Mouse (Mus musculus): ENCODE measurements around the gene Fam78a. TPM values are rescaled to one million over a fixed set of nuclear protein-coding genes. Genes with fewer than 3 reads are reported as not detected.

Gene Fam78a
- polyA plus RNA-seq, 2 experiments = 8.9 to 9.8 TPM

DNA sequence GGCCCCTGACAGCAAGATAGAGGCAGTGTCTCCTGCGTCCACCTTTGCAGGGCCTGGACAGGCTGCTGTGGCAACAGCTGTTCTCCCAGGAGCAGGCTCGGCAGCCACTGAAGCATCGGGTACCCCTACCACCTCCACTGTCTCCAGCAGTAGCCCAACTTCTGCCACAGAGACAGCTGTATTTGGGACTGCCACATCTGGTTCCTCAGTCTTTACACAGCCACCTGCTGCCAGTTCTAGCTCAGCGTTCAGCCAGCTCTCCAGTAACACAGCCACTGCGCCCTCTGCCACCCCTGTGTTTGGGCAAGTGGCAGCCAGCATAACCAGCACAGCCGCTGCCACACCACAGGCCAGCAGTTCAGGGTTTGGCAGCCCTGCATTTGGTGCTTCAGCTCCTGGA, 50.5 kb downstream of the Fam78a start:
- H3K9ac ChIP-seq (replicated peaks) = no peak overlapping the region
- DNase-seq (ENCODE audit: low read depth in 3 of 3, low spot score in 3 of 3) (no peak), ATAC-seq (ENCODE audit: insufficient read depth) (no peak)
- WGBS (ENCODE audit: insufficient replicate concordance) = 84% methylated on average over 6 of the region's 6 CpGs
- no peak overlapping the region for H3K4me2 ChIP-seq (ENCODE audit: low read depth)
- H3K9me3 ChIP-seq (ENCODE audit: control insufficient read depth, low read length) = no peaks in the 10 kb centered on the region
- H3K4me1 ChIP-seq (replicated peaks; ENCODE audit: control insufficient read depth in 2 of 2, insufficient read depth in 2 of 2, low read length in 1 of 2) = no peaks in the 10 kb centered on the region
- no peak overlapping the region for H3K27ac ChIP-seq
- no peaks in the 10 kb centered on the region for H3K27me3 ChIP-seq (ENCODE audit: control insufficient read depth, insufficient read depth, low read length)
- peaks cover 37% of the 10 kb centered on the region for H3K36me3 ChIP-seq (replicated peaks; ENCODE audit: control insufficient read depth, insufficient read depth, low read depth)
- H3K4me3 ChIP-seq (ENCODE audit: insufficient read depth in 1 of 2, low read depth in 2 of 2, low read length in 2 of 2) = no peak overlapping the region
- TF ChIP-seq EP300 (IDR thresholded peaks at IDR 0.05; ENCODE audit: low read depth) (no peak), CTCF (IDR thresholded peaks at IDR 0.05; ENCODE audit: low read depth) (no peak)

DNA sequence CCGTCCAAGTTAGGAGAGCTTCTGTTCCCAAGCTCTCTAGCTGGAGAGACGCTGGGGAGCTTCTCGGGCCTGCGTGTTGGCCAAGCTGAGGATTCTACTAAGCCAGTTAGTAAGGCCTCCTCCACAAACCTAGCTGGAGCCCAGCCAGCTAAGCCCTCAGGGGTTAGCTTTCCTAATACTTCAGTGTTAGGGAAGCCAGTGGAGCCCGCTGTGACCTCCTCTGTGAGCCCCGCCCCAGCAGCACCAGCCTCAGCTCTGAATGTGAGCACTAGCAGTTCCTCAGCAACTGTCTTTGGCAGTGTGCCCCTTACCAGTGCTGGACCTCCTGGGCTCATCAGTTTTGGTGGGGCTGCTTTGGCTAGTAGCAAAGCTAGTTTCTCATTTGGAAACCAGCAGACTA, 51.2 kb downstream of the Fam78a start:
- H3K4me1 ChIP-seq (replicated peaks; ENCODE audit: control insufficient read depth in 2 of 2, insufficient read depth in 2 of 2, low read length in 1 of 2) = no peaks in the 10 kb centered on the region
- 89% methylated on average over 6 of the region's 6 CpGs for WGBS (ENCODE audit: insufficient replicate concordance)
- ATAC-seq (ENCODE audit: insufficient read depth) (no peak), DNase-seq (ENCODE audit: low read depth in 3 of 3, low spot score in 3 of 3) (no peak)
- no peak for TF ChIP-seq EP300 (IDR thresholded peaks at IDR 0.05; ENCODE audit: low read depth)
- no peak for TF ChIP-seq CTCF (IDR thresholded peaks at IDR 0.05; ENCODE audit: low read depth)
- H3K27ac ChIP-seq = no peak overlapping the region
- H3K4me3 ChIP-seq (ENCODE audit: insufficient read depth in 1 of 2, low read depth in 2 of 2, low read length in 2 of 2) = no peak overlapping the region
- no peaks in the 10 kb centered on the region for H3K9me3 ChIP-seq (ENCODE audit: control insufficient read depth, low read length)
- no peak overlapping the region for H3K9ac ChIP-seq (replicated peaks)
- H3K36me3 ChIP-seq (replicated peaks; ENCODE audit: control insufficient read depth, insufficient read depth, low read depth) = peaks cover 37% of the 10 kb centered on the region
- no peak overlapping the region for H3K4me2 ChIP-seq (ENCODE audit: low read depth)
- H3K27me3 ChIP-seq (ENCODE audit: control insufficient read depth, insufficient read depth, low read length) = no peaks in the 10 kb centered on the region

DNA sequence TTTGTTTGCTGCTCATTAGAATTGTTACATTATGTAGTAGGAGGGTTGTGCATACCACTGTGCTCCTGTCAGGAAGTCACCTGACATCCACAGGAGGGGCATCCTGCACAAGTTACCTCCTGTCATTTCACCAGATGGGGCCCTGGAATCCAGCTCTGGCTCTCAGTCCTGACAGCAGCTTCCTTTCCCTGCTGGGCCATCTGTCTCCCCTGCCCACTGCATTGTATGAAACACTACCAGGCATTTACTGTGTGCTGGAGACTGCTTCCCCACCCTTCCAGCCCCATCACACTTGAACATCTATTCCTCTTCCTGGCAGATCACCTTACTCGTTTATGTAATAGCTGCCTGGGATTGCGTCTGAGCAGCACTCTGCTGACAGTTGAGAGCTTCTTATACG, 55.0 kb downstream of the Fam78a start:
- Histone ChIP-seq H3K27me3 (ENCODE audit: control insufficient read depth, insufficient read depth, low read length) (no peaks in the 10 kb centered on the region), H3K4me3 (ENCODE audit: insufficient read depth in 1 of 2, low read depth in 2 of 2, low read length in 2 of 2) (no peak overlapping the region), H3K27ac (no peak overlapping the region), H3K9ac (replicated peaks) (no peak overlapping the region), H3K36me3 (replicated peaks; ENCODE audit: control insufficient read depth, insufficient read depth, low read depth) (peaks cover 55% of the 10 kb centered on the region), H3K4me1 (replicated peaks; ENCODE audit: control insufficient read depth in 2 of 2, insufficient read depth in 2 of 2, low read length in 1 of 2) (no peaks in the 10 kb centered on the region), H3K4me2 (ENCODE audit: low read depth) (no peak overlapping the region), H3K9me3 (ENCODE audit: control insufficient read depth, low read length) (no peaks in the 10 kb centered on the region)
- WGBS (ENCODE audit: insufficient replicate concordance) = 61% methylated on average over 3 of the region's 3 CpGs
- ATAC-seq (ENCODE audit: insufficient read depth) (no peak), DNase-seq (ENCODE audit: low read depth in 3 of 3, low spot score in 3 of 3) (no peak)
- TF ChIP-seq EP300 (IDR thresholded peaks at IDR 0.05; ENCODE audit: low read depth) (no peak), CTCF (IDR thresholded peaks at IDR 0.05; ENCODE audit: low read depth) (no peak)

DNA sequence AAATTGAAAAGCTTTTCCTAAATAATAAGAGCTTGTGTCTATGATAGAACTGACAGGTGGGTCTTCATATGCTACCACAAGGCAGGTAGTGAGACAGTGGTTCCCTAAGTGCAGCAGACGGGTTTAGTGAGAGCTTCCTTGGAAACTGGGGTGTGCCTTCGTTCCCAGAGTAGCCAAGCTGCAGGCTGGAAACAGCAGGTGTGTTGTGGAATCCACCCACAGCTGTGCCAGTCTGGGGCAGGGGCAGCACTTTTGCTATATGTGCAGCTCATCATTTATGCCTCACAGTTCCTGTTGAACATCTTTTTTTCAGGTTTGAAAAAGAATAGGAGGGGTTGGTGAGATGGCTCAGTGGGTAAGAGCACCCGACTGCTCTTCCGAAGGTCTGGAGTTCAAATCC, 60.3 kb downstream of the Fam78a start:
- H3K27me3 ChIP-seq (ENCODE audit: control insufficient read depth, insufficient read depth, low read length) = no peaks in the 10 kb centered on the region
- WGBS (ENCODE audit: insufficient replicate concordance) = 84% methylated on average over 4 of the region's 4 CpGs
- H3K4me3 ChIP-seq (ENCODE audit: insufficient read depth in 1 of 2, low read depth in 2 of 2, low read length in 2 of 2) = no peak overlapping the region
- H3K4me2 ChIP-seq (ENCODE audit: low read depth) = no peak overlapping the region
- peaks cover 3 to 8% of the 10 kb centered on the region in 2 experiments; a peak in 3 of 4 replicates for H3K4me1 ChIP-seq (replicated peaks; ENCODE audit: control insufficient read depth in 2 of 2, insufficient read depth in 2 of 2, low read length in 1 of 2)
- TF ChIP-seq EP300 (IDR thresholded peaks at IDR 0.05; ENCODE audit: low read depth) (no peak), CTCF (IDR thresholded peaks at IDR 0.05; ENCODE audit: low read depth) (no peak)
- no peak for DNase-seq (ENCODE audit: low read depth in 3 of 3, low spot score in 3 of 3)
- H3K9ac ChIP-seq (replicated peaks) = no peak overlapping the region
- no peaks in the 10 kb centered on the region for H3K9me3 ChIP-seq (ENCODE audit: control insufficient read depth, low read length)
- ATAC-seq (ENCODE audit: insufficient read depth) = no peak
- no peak overlapping the region for H3K27ac ChIP-seq
- H3K36me3 ChIP-seq (replicated peaks; ENCODE audit: control insufficient read depth, insufficient read depth, low read depth) = peaks cover 51% of the 10 kb centered on the region

DNA sequence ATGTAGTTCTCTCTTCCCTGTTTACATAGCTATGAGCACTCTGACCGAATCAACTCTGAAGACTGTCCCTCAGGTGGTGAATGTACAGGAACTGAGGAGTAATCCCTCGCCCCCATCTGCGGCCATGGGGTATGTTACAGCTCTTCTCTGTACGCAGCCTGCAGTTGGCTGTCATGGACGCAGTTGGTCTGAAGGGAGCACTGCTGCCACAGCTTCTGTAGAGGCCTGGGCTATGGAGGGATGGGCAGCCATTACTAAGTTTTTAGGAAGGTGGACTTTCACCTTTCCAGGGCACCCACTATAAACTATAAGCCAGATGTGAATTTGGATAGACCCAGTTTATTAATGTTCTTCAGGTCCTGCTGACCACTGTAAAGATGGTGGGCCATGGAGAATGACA, 64.4 kb downstream of the Fam78a start:
- Histone ChIP-seq H3K27ac (no peak overlapping the region), H3K9me3 (ENCODE audit: control insufficient read depth, low read length) (no peaks in the 10 kb centered on the region), H3K4me1 (replicated peaks; ENCODE audit: control insufficient read depth in 2 of 2, insufficient read depth in 2 of 2, low read length in 1 of 2) (peaks cover 3 to 8% of the 10 kb centered on the region in 2 experiments; a peak in 3 of 4 replicates), H3K36me3 (replicated peaks; ENCODE audit: control insufficient read depth, insufficient read depth, low read depth) (peaks cover 48% of the 10 kb centered on the region), H3K4me3 (ENCODE audit: insufficient read depth in 1 of 2, low read depth in 2 of 2, low read length in 2 of 2) (no peak overlapping the region), H3K9ac (replicated peaks) (no peak overlapping the region), H3K27me3 (ENCODE audit: control insufficient read depth, insufficient read depth, low read length) (no peaks in the 10 kb centered on the region), H3K4me2 (ENCODE audit: low read depth) (no peak overlapping the region)
- ATAC-seq (ENCODE audit: insufficient read depth) = no peak
- DNase-seq (ENCODE audit: low read depth in 3 of 3, low spot score in 3 of 3) = no peak
- 87% methylated on average over 5 of the region's 5 CpGs for WGBS (ENCODE audit: insufficient replicate concordance)
- no peak; the same call in 1 of the 2 replicates for TF ChIP-seq CTCF (IDR thresholded peaks at IDR 0.05; ENCODE audit: low read depth)

Measured in liver, embryonic 14.5 days (tissue).